Mouse (Mus musculus) kidney, embryonic 14.5 days (tissue): ENCODE measurements around the gene Gm904. TPM values are rescaled to one million over a fixed set of nuclear protein-coding genes. Genes with fewer than 3 reads are reported as not detected.
"Not testable (repeated sequence)": the region's sequence is repeated elsewhere in the genome, so short reads cannot be mapped to it uniquely, and the experiment has no call there.

Experiments used
- ATAC-seq: fragments of 200-750 bp; cut with Nextera tagmentation; 2 replicates; pipeline ENCODE4 v1.8.0; 2017; ENCODE audit warnings: moderate number of reproducible peaks, mild to moderate bottlenecking, moderate TSS enrichment, moderate library complexity; ENCODE audit not compliant: low FRiP score, low TSS enrichment
- H3K27ac ChIP-seq: fragments of 300-500 bp; sonication (generic); 2 replicates; pipeline ENCODE4 v1.5.1; 2014; ENCODE audit warnings: low read depth, mild to moderate bottlenecking, low read length, moderate library complexity, mixed read lengths
- H3K27me3 ChIP-seq: fragments of 300-500 bp; sonication (generic); 2 replicates; pipeline ENCODE4 v1.6.1; 2014; ENCODE audit warnings: mild to moderate bottlenecking, low read length; ENCODE audit not compliant: control insufficient read depth, insufficient read depth
- H3K36me3 ChIP-seq: fragments of 300-500 bp; sonication (generic); 2 replicates; pipeline ENCODE4 v1.6.1; 2014; ENCODE audit warnings: low read length, mixed read lengths; ENCODE audit not compliant: control insufficient read depth, insufficient read depth
- H3K4me1 ChIP-seq: fragments of 300-500 bp; sonication (generic); 2 replicates; pipeline ENCODE4 v1.6.1; 2014; ENCODE audit warnings: low read length, mixed read lengths; ENCODE audit not compliant: control insufficient read depth, insufficient read depth
- H3K4me2 ChIP-seq: fragments of 300-500 bp; sonication (generic); replicated peaks from 2 replicates; pipeline ENCODE4 v1.6.1; 2014; ENCODE audit warnings: low read depth, mild to moderate bottlenecking, low read length
- H3K4me3 ChIP-seq: fragments of 300-500 bp; sonication (generic); 2 replicates; pipeline ENCODE4 v1.5.1; 2014; ENCODE audit warnings: mild to moderate bottlenecking, low read length
- H3K9ac ChIP-seq: fragments of 300-500 bp; sonication (generic); 2 replicates; pipeline ENCODE4 v1.6.1; 2014; ENCODE audit warnings: low read depth, mild to moderate bottlenecking, low read length, moderate library complexity
- H3K9me3 ChIP-seq: fragments of 300-500 bp; sonication (generic); 2 replicates; pipeline ENCODE4 v1.6.1; 2016; ENCODE audit warnings: low read length; ENCODE audit not compliant: control insufficient read depth
- WGBS: fragments of 180-500 bp; shearing (Covaris S2); extraction: QIAGEN DNeasy Blood & Tissue Kit; methylation state at CpG from one replicate; pipeline ENCODE4 v1.1.7; 2014; 5-methylcytosine and 5-hydroxymethylcytosine counted together
- microRNA-seq: library from miRNA; unstranded; fragments of <30 nt; microRNA quantifications from one replicate; pipeline ENCODE4, GENCODE M21; 2016
- polyA plus RNA-seq: library from polyadenylated mRNA; unstranded; fragments of >200 nt; fragmentation: Nextera tagmentation; extraction: Ambion mirVana; gene quantifications from 2 replicates; pipeline ENCODE4 v1.2.1, GENCODE M21; 2014

Gene Gm904
- not detected in 2 replicates for polyA plus RNA-seq

DNA sequence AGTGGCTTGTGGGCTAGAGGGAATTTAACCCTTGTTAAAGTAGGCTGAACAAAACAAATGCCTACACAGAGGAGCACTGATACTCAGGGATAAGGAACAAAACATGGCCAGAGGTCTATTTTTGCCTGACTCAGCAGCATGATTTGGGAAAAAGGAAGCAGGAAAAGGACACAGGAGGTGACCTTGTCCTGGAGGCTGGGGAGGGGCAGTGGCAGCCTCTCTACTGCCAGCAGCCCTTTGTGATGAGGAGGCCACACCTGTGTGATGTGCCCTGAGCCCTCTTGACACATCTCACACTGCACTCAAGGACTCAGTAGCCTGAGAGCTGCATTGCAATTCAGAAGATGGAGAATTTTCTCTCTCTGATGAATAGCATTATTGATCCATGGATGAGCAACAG, at the start of gene Gm904:
Gene Gm904, plus strand, starts transcription at position 301 of the 400 bp plus-strand sequence.
- not testable (repeated sequence) for H3K36me3 ChIP-seq, H3K9me3 ChIP-seq, H3K9ac ChIP-seq, H3K4me2 ChIP-seq, H3K4me3 ChIP-seq, ATAC-seq, H3K27ac ChIP-seq, H3K4me1 ChIP-seq, H3K27me3 ChIP-seq

DNA sequence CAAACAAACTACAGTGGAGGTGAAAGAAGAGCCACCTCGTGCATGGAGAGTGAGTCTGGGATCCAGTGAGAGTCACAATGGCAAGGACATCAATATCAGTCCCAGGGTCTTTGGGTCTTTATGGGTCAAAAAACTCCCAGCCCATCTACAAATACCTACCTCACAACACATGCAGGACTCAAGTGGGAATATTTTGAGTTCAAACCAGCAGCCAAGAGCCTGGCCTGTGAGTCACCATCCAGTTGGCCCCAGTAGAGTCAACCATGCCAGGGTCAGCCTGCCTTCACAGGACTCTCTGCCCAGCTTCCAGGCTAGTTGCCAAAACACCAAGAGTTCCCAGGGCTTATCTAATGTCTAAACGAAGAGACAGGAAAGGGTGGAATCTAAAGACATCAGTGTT, 5.7 kb downstream of the Gm904 start:
- H3K27me3 ChIP-seq, ATAC-seq, H3K27ac ChIP-seq, H3K9me3 ChIP-seq, H3K9ac ChIP-seq, H3K4me3 ChIP-seq, H3K4me2 ChIP-seq, H3K36me3 ChIP-seq, H3K4me1 ChIP-seq: not testable (repeated sequence)
- WGBS, result 82% methylated on average over 2 of the region's 2 CpGs

Small RNAs within 50 kb of the gene (microRNA-seq; reads per million reads assigned to microRNA genes)
- gene Gm23952, result not detected
- not detected for gene Mir683-2

Other genes starting within 250 kb of the Gm904 start
- 23.4 and 30.4 TPM in 2 replicates for gene Fbxw17, start 225.4 kb upstream of the Gm904 start, polyA plus RNA-seq
- gene Gm47429, start 199.3 kb upstream of the Gm904 start, polyA plus RNA-seq, result not detected in 2 replicates
- gene Nutm2, start 175.9 kb upstream of the Gm904 start, polyA plus RNA-seq, result not detected in 2 replicates
- not detected in 2 replicates for gene Gm8765, start 55.1 kb downstream of the Gm904 start, polyA plus RNA-seq